Mouse (Mus musculus): ENCODE data around the gene Olfr732. TPM values are rescaled to one million over a fixed set of nuclear protein-coding genes. Genes with fewer than 3 reads are reported as not detected.

Gene Olfr732
- polyA plus RNA-seq (2014; fragmentation: Nextera tagmentation; extraction: Ambion mirVana), result not detected in 2 replicates

- Histone ChIP-seq H3K36me3 (ENCODE audit: control insufficient read depth, insufficient read depth, low read length) (no peaks in the 10 kb centered on the region), H3K4me3 (ENCODE audit: low read depth, low read length) (no peak within 1 kb of the TSS), H3K4me2 (no peak within 1 kb of the TSS), H3K4me1 (ENCODE audit: control insufficient read depth, insufficient read depth, low read length) (no peaks in the 10 kb centered on the region), H3K9ac (ENCODE audit: low read depth, low read length) (no peak within 1 kb of the TSS), H3K27ac (ENCODE audit: low read depth, low read length) (no peak within 1 kb of the TSS), H3K27me3 (ENCODE audit: control insufficient read depth, insufficient read depth, low read length) (no peaks in the 10 kb centered on the region), H3K9me3 (replicated peaks; ENCODE audit: control insufficient read depth, low read length) (no peaks in the 10 kb centered on the region)
- no peak for ATAC-seq (replicated peaks; ENCODE audit: insufficient number of reproducible peaks, low FRiP score, low TSS enrichment)
- WGBS (ENCODE audit: insufficient replicate concordance), result 82% methylated on average over 1 of the region's 1 CpGs
Measured at GRCm38 (mm10) chr14:50284106-50284505, at the start of gene Olfr732. Olfr732 (minus strand) TSS chr14:50284206.

GRCm38 (mm10) chr14:50326661-50327060 lies 42.7 kb upstream of the Olfr732 start, which contains the start of gene Olfr734:
Olfr734 (minus strand) TSS chr14:50326761.
- Histone ChIP-seq H3K36me3 (ENCODE audit: control insufficient read depth, insufficient read depth, low read length) (no peaks in the 10 kb centered on the region), H3K4me1 (ENCODE audit: control insufficient read depth, insufficient read depth, low read length) (no peaks in the 10 kb centered on the region), H3K4me2 (no peak within 1 kb of the TSS), H3K4me3 (ENCODE audit: low read depth, low read length) (no peak within 1 kb of the TSS), H3K27ac (ENCODE audit: low read depth, low read length) (no peak within 1 kb of the TSS), H3K9ac (ENCODE audit: low read depth, low read length) (no peak within 1 kb of the TSS), H3K9me3 (replicated peaks; ENCODE audit: control insufficient read depth, low read length) (no peaks in the 10 kb centered on the region), H3K27me3 (ENCODE audit: control insufficient read depth, insufficient read depth, low read length) (no peaks in the 10 kb centered on the region)
- WGBS (ENCODE audit: insufficient replicate concordance), result 71% methylated on average over 1 of the region's 1 CpGs
- no peak for ATAC-seq (replicated peaks; ENCODE audit: insufficient number of reproducible peaks, low FRiP score, low TSS enrichment)

GRCm38 (mm10) chr14:50301422-50301821 lies 17.4 kb upstream of the Olfr732 start, which contains the start of gene Olfr733:
Olfr733 (minus strand) TSS chr14:50301522.
- Histone ChIP-seq H3K9ac (ENCODE audit: low read depth, low read length) (no peak within 1 kb of the TSS), H3K27ac (ENCODE audit: low read depth, low read length) (no peak within 1 kb of the TSS)
- no peak for ATAC-seq (replicated peaks; ENCODE audit: insufficient number of reproducible peaks, low FRiP score, low TSS enrichment)

GRCm38 (mm10) chr14:50241766-50242165 lies 42.2 kb downstream of the Olfr732 start, which contains the start of gene Olfr731:
Olfr731 (minus strand) TSS chr14:50241866.
- H3K4me3 ChIP-seq (ENCODE audit: low read depth, low read length), result no peak within 1 kb of the TSS
- H3K4me2 ChIP-seq, result no peak within 1 kb of the TSS
- no peak for ATAC-seq (replicated peaks; ENCODE audit: insufficient number of reproducible peaks, low FRiP score, low TSS enrichment)
- no peaks in the 10 kb centered on the region for H3K9me3 ChIP-seq (replicated peaks; ENCODE audit: control insufficient read depth, low read length)
- no peaks in the 10 kb centered on the region for H3K4me1 ChIP-seq (ENCODE audit: control insufficient read depth, insufficient read depth, low read length)
- H3K27me3 ChIP-seq (ENCODE audit: control insufficient read depth, insufficient read depth, low read length), result no peaks in the 10 kb centered on the region
- H3K36me3 ChIP-seq (ENCODE audit: control insufficient read depth, insufficient read depth, low read length), result no peaks in the 10 kb centered on the region
- 75% methylated on average over 4 of the region's 4 CpGs for WGBS (ENCODE audit: insufficient replicate concordance)
- no peak within 1 kb of the TSS for H3K27ac ChIP-seq (ENCODE audit: low read depth, low read length)
- no peak within 1 kb of the TSS for H3K9ac ChIP-seq (ENCODE audit: low read depth, low read length)

More at GRCm38 (mm10) chr14:50301422-50301821, 17.4 kb upstream of the Olfr732 start, which contains the start of gene Olfr733:
- no peaks in the 10 kb centered on the region for H3K9me3 ChIP-seq (replicated peaks; ENCODE audit: control insufficient read depth, low read length)
- no peak within 1 kb of the TSS for H3K4me2 ChIP-seq
- no peaks in the 10 kb centered on the region for H3K36me3 ChIP-seq (ENCODE audit: control insufficient read depth, insufficient read depth, low read length)
- no peaks in the 10 kb centered on the region for H3K27me3 ChIP-seq (ENCODE audit: control insufficient read depth, insufficient read depth, low read length)
- no peak within 1 kb of the TSS for H3K4me3 ChIP-seq (ENCODE audit: low read depth, low read length)
- H3K4me1 ChIP-seq (ENCODE audit: control insufficient read depth, insufficient read depth, low read length), result no peaks in the 10 kb centered on the region

Other genes starting within 250 kb of the Olfr732 start
- not detected in 2 replicates for gene Olfr725, start 243.8 kb downstream of the Olfr732 start, polyA plus RNA-seq (2014; fragmentation: Nextera tagmentation; extraction: Ambion mirVana)
- not detected in 2 replicates for gene Olfr726, start 193.3 kb downstream of the Olfr732 start, polyA plus RNA-seq (2014; fragmentation: Nextera tagmentation; extraction: Ambion mirVana)
- gene Olfr727, start 161.0 kb downstream of the Olfr732 start, polyA plus RNA-seq (2014; fragmentation: Nextera tagmentation; extraction: Ambion mirVana), result not detected in 2 replicates
- gene Olfr728, start 141.5 kb downstream of the Olfr732 start, polyA plus RNA-seq (2014; fragmentation: Nextera tagmentation; extraction: Ambion mirVana), result not detected in 2 replicates
- gene Olfr729, start 131.3 kb downstream of the Olfr732 start, polyA plus RNA-seq (2014; fragmentation: Nextera tagmentation; extraction: Ambion mirVana), result not detected in 2 replicates
- not detected in 2 replicates for gene Olfr730, start 96.0 kb downstream of the Olfr732 start, polyA plus RNA-seq (2014; fragmentation: Nextera tagmentation; extraction: Ambion mirVana)
- not detected in 2 replicates for gene Olfr731, start 42.3 kb downstream of the Olfr732 start, polyA plus RNA-seq (2014; fragmentation: Nextera tagmentation; extraction: Ambion mirVana)
- gene Olfr733, start 17.3 kb upstream of the Olfr732 start, polyA plus RNA-seq (2014; fragmentation: Nextera tagmentation; extraction: Ambion mirVana), result not detected in 2 replicates
- gene Olfr734, start 42.6 kb upstream of the Olfr732 start, polyA plus RNA-seq (2014; fragmentation: Nextera tagmentation; extraction: Ambion mirVana), result not detected in 2 replicates
- not detected in 2 replicates for gene Olfr735, start 64.7 kb upstream of the Olfr732 start, polyA plus RNA-seq (2014; fragmentation: Nextera tagmentation; extraction: Ambion mirVana)
- gene Tlr11, start 73.7 kb upstream of the Olfr732 start, polyA plus RNA-seq (2014; fragmentation: Nextera tagmentation; extraction: Ambion mirVana), result not detected in 2 replicates
- not detected in 2 replicates for gene Olfr736, start 97.0 kb upstream of the Olfr732 start, polyA plus RNA-seq (2014; fragmentation: Nextera tagmentation; extraction: Ambion mirVana)
- gene Olfr738, start 123.4 kb upstream of the Olfr732 start, polyA plus RNA-seq (2014; fragmentation: Nextera tagmentation; extraction: Ambion mirVana), result not detected in 2 replicates
- gene Olfr739, start 134.4 kb upstream of the Olfr732 start, polyA plus RNA-seq (2014; fragmentation: Nextera tagmentation; extraction: Ambion mirVana), result not detected in 2 replicates
- not detected in 2 replicates for gene Olfr740, start 161.3 kb upstream of the Olfr732 start, polyA plus RNA-seq (2014; fragmentation: Nextera tagmentation; extraction: Ambion mirVana)
- gene Olfr741, start 188.5 kb upstream of the Olfr732 start, polyA plus RNA-seq (2014; fragmentation: Nextera tagmentation; extraction: Ambion mirVana), result not detected in 2 replicates
- not detected in 2 replicates for gene Olfr742, start 219.4 kb upstream of the Olfr732 start, polyA plus RNA-seq (2014; fragmentation: Nextera tagmentation; extraction: Ambion mirVana)
- gene Olfr743, start 237.6 kb upstream of the Olfr732 start, polyA plus RNA-seq (2014; fragmentation: Nextera tagmentation; extraction: Ambion mirVana), result not detected in 2 replicates

Data from heart, embryonic 11.5 days (tissue).